Mouse (Mus musculus): ENCODE measurements at regions not wholly inside any gene's neighbourhood (a gene's known extent, or its start where the extent isn't known, plus 50 kb on each side); places are given as distances from the start of the nearest gene placed in this dataset.

- DNase-seq (ENCODE audit: low spot score): no peak
Measured at GRCm38 (mm10) chr2:77358176-77358575, 77.8 kb upstream of the Sestd1 start.

GRCm38 (mm10) chr2:77356798-77357197 is 76.4 kb upstream of the Sestd1 start:
- no peak for DNase-seq (ENCODE audit: low spot score)

GRCm38 (mm10) chr2:77351987-77352628 is 71.7 kb upstream of the Sestd1 start:
- DNase-seq (ENCODE audit: low spot score): no peak

GRCm38 (mm10) chr2:77347027-77347426 is 66.6 kb upstream of the Sestd1 start:
- DNase-seq (ENCODE audit: low spot score): no peak

- DNase-seq (ENCODE audit: low spot score): no peak
Measured at GRCm38 (mm10) chr2:77343736-77344440, 63.5 kb upstream of the Sestd1 start.

GRCm38 (mm10) chr2:77342416-77342815 is 62.0 kb upstream of the Sestd1 start:
- no peak for DNase-seq (ENCODE audit: low spot score)

GRCm38 (mm10) chr2:77341575-77342332 is 61.4 kb upstream of the Sestd1 start:
- DNase-seq (ENCODE audit: low spot score): peak; percentile 98

GRCm38 (mm10) chr2:77340076-77340475 is 59.7 kb upstream of the Sestd1 start:
- DNase-seq (ENCODE audit: low spot score): no peak

GRCm38 (mm10) chr2:77337786-77338406 is 57.5 kb upstream of the Sestd1 start:
- no peak for DNase-seq (ENCODE audit: low spot score)

GRCm38 (mm10) chr2:77337318-77337717 is 56.9 kb upstream of the Sestd1 start:
- DNase-seq (ENCODE audit: low spot score): no peak

- DNase-seq (ENCODE audit: low spot score): no peak
Measured at GRCm38 (mm10) chr2:77336810-77337209, 56.4 kb upstream of the Sestd1 start.

GRCm38 (mm10) chr2:77334706-77335105 is 54.3 kb upstream of the Sestd1 start:
- no peak for DNase-seq (ENCODE audit: low spot score)

- DNase-seq (ENCODE audit: low spot score): no peak
Measured at GRCm38 (mm10) chr2:77333394-77334079, 53.1 kb upstream of the Sestd1 start.

Measured in layer of hippocampus, adult 11-12 months (tissue).